Mouse (Mus musculus): ENCODE measurements around the gene Mia2.

- TF ChIP-seq CTCF (IDR thresholded peaks at IDR 0.05; ENCODE audit: insufficient read depth, low read length) (no peak), POLR2A (IDR thresholded peaks at IDR 0.05; ENCODE audit: borderline replicate concordance, extremely low read depth, low read depth, low read length) (no peak)
Measured at GRCm38 (mm10) chr12:59164522-59164921, 68.9 kb downstream of the Mia2 start.
